ENCODE assay signal across 8 mouse cellular contexts in the genomic region with DNA sequence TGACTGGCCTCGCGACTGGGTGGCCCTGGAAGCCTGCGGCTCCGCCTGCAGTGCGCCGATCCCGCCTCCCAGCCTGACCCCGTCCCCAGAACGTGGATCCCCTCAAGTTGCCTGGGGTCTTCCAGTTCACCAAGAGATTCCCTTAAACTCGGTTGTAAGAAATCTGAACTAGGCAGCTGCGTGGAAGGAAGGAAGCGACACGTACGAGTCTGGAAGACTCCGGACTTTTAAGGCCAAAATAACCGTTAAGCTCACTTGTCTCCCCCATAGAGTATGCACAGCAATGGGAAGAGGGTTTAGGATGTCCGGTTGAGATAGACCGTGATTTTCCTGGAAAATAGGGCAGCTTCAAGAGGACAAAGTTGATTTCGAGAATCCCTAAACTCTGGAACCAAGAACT. TPM values are rescaled to one million over a fixed set of nuclear protein-coding genes. Genes with fewer than 3 reads are reported as not detected.
DNase-seq lines count a peak whose midpoint lies in the region; ATAC-seq and TF ChIP-seq lines count a peak whose summit lies in the region.

No protein-coding gene starts in this region.

- peaks cover 42% of the 10 kb centered on the region for H3K79me2 ChIP-seq in macrophage (ENCODE audit: inconsistent target)

- H3K36me3 ChIP-seq in heart, embryonic 14.5 days (ENCODE audit: control insufficient read depth, insufficient read depth, low read length), result no peaks in the 10 kb centered on the region
- H3K36me3 ChIP-seq in ES-Bruce4 (ENCODE audit: control insufficient read depth, insufficient read depth, low read length, poor library complexity, severe bottlenecking) (no peaks in the 10 kb centered on the region), macrophage (ENCODE audit: inconsistent target) (no peaks in the 10 kb centered on the region)
- H3K36me3 ChIP-seq in forebrain, embryonic 16.5 days (ENCODE audit: control insufficient read depth, insufficient read depth), result no peaks in the 10 kb centered on the region

- DNase-seq in heart, postnatal 14 days, result no peak
- no peak for DNase-seq in left cerebral cortex, postnatal 10 days (ENCODE audit: extremely low spot score in 1 of 2, low spot score in 2 of 2)
- DNase-seq in gastrocnemius, adult 18-20 months (ENCODE audit: low spot score), result no peak
- DNase-seq in adrenal gland, postnatal 10 days, result no peak

- H3K9ac ChIP-seq in heart, embryonic 14.5 days (ENCODE audit: low read length), result peak overlapping the region; percentile 86
- H3K9ac ChIP-seq in ES-Bruce4 (ENCODE audit: low read depth, poor library complexity, severe bottlenecking), result peak overlapping the region; percentile 80
- peak overlapping the region; percentile 94 for H3K9ac ChIP-seq in forebrain, embryonic 16.5 days (replicated peaks; ENCODE audit: low read depth, low read length)

- H3K4me3 ChIP-seq in heart, embryonic 14.5 days (ENCODE audit: control insufficient read depth in 1 of 2, insufficient read depth in 1 of 2, low read depth in 1 of 2, low read length in 2 of 2), result peak overlapping the region; percentile 65 to 73
- H3K4me3 ChIP-seq in ES-Bruce4 (ENCODE audit: low read depth, low read length), result peak overlapping the region; percentile 97
- peak overlapping the region; percentile 85 for H3K4me3 ChIP-seq in forebrain, embryonic 16.5 days (replicated peaks; ENCODE audit: low read length)
- H3K4me3 ChIP-seq in macrophage (ENCODE audit: inconsistent target), result peak overlapping the region; percentile 56

- H3K4me2 ChIP-seq in heart, embryonic 14.5 days (ENCODE audit: low read length), result peak overlapping the region; percentile 97
- H3K4me2 ChIP-seq in forebrain, embryonic 16.5 days (ENCODE audit: low read length), result peak overlapping the region; percentile 91

- no peak for TF ChIP-seq EP300 in ES-Bruce4 (IDR thresholded peaks at IDR 0.05; ENCODE audit: insufficient read depth, low read depth, low read length)

- no peak for TF ChIP-seq CTCF in ES-Bruce4 (IDR thresholded peaks at IDR 0.05; ENCODE audit: low read depth, low read length)

- no peaks in the 10 kb centered on the region for H3K9me3 ChIP-seq in heart, embryonic 14.5 days (ENCODE audit: control insufficient read depth, low read length)
- H3K9me3 ChIP-seq in ES-Bruce4 (replicated peaks; ENCODE audit: control insufficient read depth, insufficient read depth, low read length, poor library complexity, severe bottlenecking), result no peaks in the 10 kb centered on the region
- no peaks in the 10 kb centered on the region for H3K9me3 ChIP-seq in forebrain, embryonic 16.5 days (ENCODE audit: control insufficient read depth, low read length)

- no peak for ATAC-seq in heart, embryonic 14.5 days (ENCODE audit: insufficient number of reproducible peaks, insufficient read depth, low FRiP score, low read depth)
- ATAC-seq in forebrain, embryonic 16.5 days, result no peak

- 2% methylated on average over 19 of the region's 19 CpGs for WGBS in heart, embryonic 14.5 days
- WGBS in forebrain, embryonic 16.5 days, result 3% methylated on average over 19 of the region's 19 CpGs
- 2% methylated on average over 19 of the region's 19 CpGs for WGBS in macrophage (ENCODE audit: missing documents)

- intact Hi-C loops in heart, postnatal 14 days (cut with DNase I), result no loop called here
- intact Hi-C loops in left cerebral cortex, postnatal 10 days (cut with DNase I), result no loop called here

- peaks cover 23 to 44% of the 10 kb centered on the region in 2 experiments for H3K4me1 ChIP-seq in heart, embryonic 14.5 days (ENCODE audit: control insufficient read depth in 2 of 2, insufficient read depth in 2 of 2, low read length in 2 of 2)
- H3K4me1 ChIP-seq in ES-Bruce4 (ENCODE audit: control insufficient read depth, insufficient read depth, low read length), result peaks cover 11% of the 10 kb centered on the region
- peaks cover 31% of the 10 kb centered on the region for H3K4me1 ChIP-seq in forebrain, embryonic 16.5 days (replicated peaks; ENCODE audit: control insufficient read depth, insufficient read depth, low read length)

- no peaks in the 10 kb centered on the region for H3K27me3 ChIP-seq in heart, embryonic 14.5 days (ENCODE audit: control insufficient read depth, insufficient read depth, low read length)
- H3K27me3 ChIP-seq in ES-Bruce4 (ENCODE audit: control insufficient read depth, insufficient read depth, low read length, poor library complexity, severe bottlenecking), result no peaks in the 10 kb centered on the region
- H3K27me3 ChIP-seq in forebrain, embryonic 16.5 days (replicated peaks; ENCODE audit: control insufficient read depth, insufficient read depth, low read length), result no peaks in the 10 kb centered on the region

- no peak for TF ChIP-seq POLR2A in ES-Bruce4 (IDR thresholded peaks at IDR 0.05; ENCODE audit: insufficient read depth, low read length)

- H3K27ac ChIP-seq in heart, embryonic 14.5 days (replicated peaks in 1 of 2; ENCODE audit: control insufficient read depth in 1 of 2, insufficient read depth in 1 of 2, low read depth in 2 of 2, low read length in 2 of 2), result peak overlapping the region; percentile 75 to 92
- H3K27ac ChIP-seq in ES-Bruce4 (ENCODE audit: insufficient read depth, low read length) (no peak overlapping the region), macrophage (peak overlapping the region; percentile 51)
- H3K27ac ChIP-seq in forebrain, embryonic 16.5 days (ENCODE audit: low read length), result peak overlapping the region; percentile 100

RNA-seq across cellular contexts. Expression of gene Gpsm3, which starts 1.8 kb away (rescaled TPM):
- polyA plus RNA-seq in heart, embryonic 14.5 days (2014; fragmentation: Nextera tagmentation; extraction: Ambion mirVana), result 6.1 and 7.5 TPM in 2 replicates
- total RNA-seq in heart, postnatal 14 days (2021), result 1 to 10 TPM; 5.6 to 7.8 TPM
- 3.9 and 4.2 TPM in 2 replicates for polyA plus RNA-seq in ES-Bruce4 (2011; ENCODE audit: insufficient read depth, insufficient read length, low read depth, missing spikeins)
- 2.8 and 3.0 TPM in 2 replicates for polyA plus RNA-seq in forebrain, embryonic 16.5 days (2015; fragmentation: Nextera tagmentation; extraction: Ambion mirVana)
- total RNA-seq in macrophage (2018; cell fraction: chromatin; rRNA removed), result 10 to 100 TPM in 22 of 26 experiments, 1 to 10 TPM in 4; 4.8 to 81.2 (median 28.1) TPM
- total RNA-seq in macrophage (2018; cell fraction: cytosol; rRNA removed), result 100 to 1,000 TPM; 107 to 228 (median 174) TPM
- 100 to 1,000 TPM in 5 of 26 experiments, 10 to 100 TPM in 21; 22.6 to 150 (median 71.5) TPM for total RNA-seq in macrophage (2018; cell fraction: nucleus; rRNA removed)
- 124 to 167 TPM (median 152 TPM) in 3 replicates for polyA plus RNA-seq in macrophage (2018)
- total RNA-seq in left cerebral cortex, postnatal 10 days (2021), result 1 to 10 TPM; 3.1 to 4.1 TPM
- total RNA-seq in gastrocnemius, adult 18-20 months (2021), result 1 to 10 TPM; 1.2 to 1.5 TPM
- total RNA-seq in adrenal gland, postnatal 10 days (2021), result 10 to 100 TPM; 11.0 to 12.1 TPM

RNA-seq across cellular contexts. Expression of gene Pbx2, which starts 3.3 kb away (rescaled TPM):
- 5.4 and 7.9 TPM in 2 replicates for polyA plus RNA-seq in heart, embryonic 14.5 days (2014; fragmentation: Nextera tagmentation; extraction: Ambion mirVana)
- 10 to 100 TPM; 20.1 to 22.6 TPM for total RNA-seq in heart, postnatal 14 days (2021)
- 66.1 and 73.0 TPM in 2 replicates for polyA plus RNA-seq in ES-Bruce4 (2011; ENCODE audit: insufficient read depth, insufficient read length, low read depth, missing spikeins)
- polyA plus RNA-seq in forebrain, embryonic 16.5 days (2015; fragmentation: Nextera tagmentation; extraction: Ambion mirVana), result 5.3 and 7.6 TPM in 2 replicates
- 100 to 1,000 TPM in 3 of 26 experiments, 10 to 100 TPM in 23; 13.4 to 110 (median 51.5) TPM for total RNA-seq in macrophage (2018; cell fraction: chromatin; rRNA removed)
- 10 to 100 TPM; 23.9 to 61.8 (median 51.4) TPM for total RNA-seq in macrophage (2018; cell fraction: cytosol; rRNA removed)
- total RNA-seq in macrophage (2018; cell fraction: nucleus; rRNA removed), result 10 to 100 TPM; 18.6 to 84.5 (median 38.1) TPM
- polyA plus RNA-seq in macrophage (2018), result 44.7 to 64.2 TPM (median 45.7 TPM) in 3 replicates
- 10 to 100 TPM; 40.3 to 40.9 TPM for total RNA-seq in left cerebral cortex, postnatal 10 days (2021)
- 10 to 100 TPM; 12.0 to 12.2 TPM for total RNA-seq in gastrocnemius, adult 18-20 months (2021)
- total RNA-seq in adrenal gland, postnatal 10 days (2021), result 10 to 100 TPM; 39.0 to 52.4 TPM

RNA-seq across cellular contexts. Expression of gene Ager, which starts 9.8 kb away (rescaled TPM):
- polyA plus RNA-seq in heart, embryonic 14.5 days (2014; fragmentation: Nextera tagmentation; extraction: Ambion mirVana), result 1.2 and 1.8 TPM in 2 replicates
- 1 to 10 TPM; 1.0 to 1.2 TPM for total RNA-seq in heart, postnatal 14 days (2021)
- polyA plus RNA-seq in ES-Bruce4 (2011; ENCODE audit: insufficient read depth, insufficient read length, low read depth, missing spikeins) (1.4 and 2.5 TPM in 2 replicates), macrophage (2018) (0.22 to 0.38 TPM (median 0.27 TPM) in 3 replicates)
- 1.5 and 1.6 TPM in 2 replicates for polyA plus RNA-seq in forebrain, embryonic 16.5 days (2015; fragmentation: Nextera tagmentation; extraction: Ambion mirVana)
- total RNA-seq in macrophage (2018; cell fraction: chromatin; rRNA removed), result 10 to 100 TPM in 5 of 26 experiments, 1 to 10 TPM in 20, under 1 TPM in 1; 0.71 to 15.6 (median 6.0) TPM
- total RNA-seq in macrophage (2018; cell fraction: cytosol; rRNA removed), result under 1 TPM in 14 of 26 experiments, not detected in 12; 0.11 to 0.44 (median 0.22) TPM
- total RNA-seq in macrophage (2018; cell fraction: nucleus; rRNA removed), result 1 to 10 TPM in 22 of 26 experiments, under 1 TPM in 4; 0.72 to 9.9 (median 2.8) TPM
- 1 to 10 TPM in 1 of 2 experiments, under 1 TPM in 1; 0.97 to 1.3 TPM for total RNA-seq in left cerebral cortex, postnatal 10 days (2021)
- not detected for total RNA-seq in gastrocnemius, adult 18-20 months (2021)
- total RNA-seq in adrenal gland, postnatal 10 days (2021), result 1 to 10 TPM; 2.0 to 4.3 TPM

RNA-seq across cellular contexts. Expression of gene Rnf5, which starts 15.7 kb away (rescaled TPM):
- 87.0 and 90.9 TPM in 2 replicates for polyA plus RNA-seq in heart, embryonic 14.5 days (2014; fragmentation: Nextera tagmentation; extraction: Ambion mirVana)
- total RNA-seq in heart, postnatal 14 days (2021), result 10 to 100 TPM; 33.6 to 35.4 TPM
- polyA plus RNA-seq in ES-Bruce4 (2011; ENCODE audit: insufficient read depth, insufficient read length, low read depth, missing spikeins) (74.3 and 75.9 TPM in 2 replicates), macrophage (2018) (45.1 to 50.3 TPM (median 47.5 TPM) in 3 replicates)
- 292 and 328 TPM in 2 replicates for polyA plus RNA-seq in forebrain, embryonic 16.5 days (2015; fragmentation: Nextera tagmentation; extraction: Ambion mirVana)
- total RNA-seq in macrophage (2018; cell fraction: chromatin; rRNA removed), result 10 to 100 TPM in 14 of 26 experiments, 1 to 10 TPM in 12; 1.4 to 22.9 (median 11.5) TPM
- 10 to 100 TPM; 35.2 to 53.0 (median 44.0) TPM for total RNA-seq in macrophage (2018; cell fraction: cytosol; rRNA removed)
- 10 to 100 TPM in 22 of 26 experiments, 1 to 10 TPM in 4; 8.7 to 49.5 (median 22.8) TPM for total RNA-seq in macrophage (2018; cell fraction: nucleus; rRNA removed)
- 100 to 1,000 TPM in 1 of 2 experiments, 10 to 100 TPM in 1; 94.8 to 101 TPM for total RNA-seq in left cerebral cortex, postnatal 10 days (2021)
- total RNA-seq in gastrocnemius, adult 18-20 months (2021), result 10 to 100 TPM; 22.0 to 22.1 TPM
- 10 to 100 TPM; 70.4 to 71.5 TPM for total RNA-seq in adrenal gland, postnatal 10 days (2021)

RNA-seq across cellular contexts. Expression of gene Agpat1, which starts 16.2 kb away (rescaled TPM):
- 26.1 and 54.4 TPM in 2 replicates for polyA plus RNA-seq in heart, embryonic 14.5 days (2014; fragmentation: Nextera tagmentation; extraction: Ambion mirVana)
- total RNA-seq in heart, postnatal 14 days (2021), result 10 to 100 TPM; 56.3 to 57.9 TPM
- polyA plus RNA-seq in ES-Bruce4 (2011; ENCODE audit: insufficient read depth, insufficient read length, low read depth, missing spikeins) (66.8 and 81.7 TPM in 2 replicates), macrophage (2018) (67.5 to 77.3 TPM (median 76.0 TPM) in 3 replicates)
- 93.7 and 104 TPM in 2 replicates for polyA plus RNA-seq in forebrain, embryonic 16.5 days (2015; fragmentation: Nextera tagmentation; extraction: Ambion mirVana)
- total RNA-seq in macrophage (2018; cell fraction: chromatin; rRNA removed), result 10 to 100 TPM; 23.6 to 67.0 (median 37.8) TPM
- total RNA-seq in macrophage (2018; cell fraction: cytosol; rRNA removed), result 100 to 1,000 TPM in 3 of 26 experiments, 10 to 100 TPM in 23; 62.1 to 103 (median 87.3) TPM
- total RNA-seq in macrophage (2018; cell fraction: nucleus; rRNA removed), result 10 to 100 TPM; 52.2 to 90.0 (median 71.3) TPM
- total RNA-seq in left cerebral cortex, postnatal 10 days (2021), result 100 to 1,000 TPM; 180 to 182 TPM
- total RNA-seq in gastrocnemius, adult 18-20 months (2021), result 10 to 100 TPM; 81.6 to 87.7 TPM
- 10 to 100 TPM; 92.7 TPM for total RNA-seq in adrenal gland, postnatal 10 days (2021)
